ENCODE assay signal across 15 mouse cellular contexts in the genomic region with DNA sequence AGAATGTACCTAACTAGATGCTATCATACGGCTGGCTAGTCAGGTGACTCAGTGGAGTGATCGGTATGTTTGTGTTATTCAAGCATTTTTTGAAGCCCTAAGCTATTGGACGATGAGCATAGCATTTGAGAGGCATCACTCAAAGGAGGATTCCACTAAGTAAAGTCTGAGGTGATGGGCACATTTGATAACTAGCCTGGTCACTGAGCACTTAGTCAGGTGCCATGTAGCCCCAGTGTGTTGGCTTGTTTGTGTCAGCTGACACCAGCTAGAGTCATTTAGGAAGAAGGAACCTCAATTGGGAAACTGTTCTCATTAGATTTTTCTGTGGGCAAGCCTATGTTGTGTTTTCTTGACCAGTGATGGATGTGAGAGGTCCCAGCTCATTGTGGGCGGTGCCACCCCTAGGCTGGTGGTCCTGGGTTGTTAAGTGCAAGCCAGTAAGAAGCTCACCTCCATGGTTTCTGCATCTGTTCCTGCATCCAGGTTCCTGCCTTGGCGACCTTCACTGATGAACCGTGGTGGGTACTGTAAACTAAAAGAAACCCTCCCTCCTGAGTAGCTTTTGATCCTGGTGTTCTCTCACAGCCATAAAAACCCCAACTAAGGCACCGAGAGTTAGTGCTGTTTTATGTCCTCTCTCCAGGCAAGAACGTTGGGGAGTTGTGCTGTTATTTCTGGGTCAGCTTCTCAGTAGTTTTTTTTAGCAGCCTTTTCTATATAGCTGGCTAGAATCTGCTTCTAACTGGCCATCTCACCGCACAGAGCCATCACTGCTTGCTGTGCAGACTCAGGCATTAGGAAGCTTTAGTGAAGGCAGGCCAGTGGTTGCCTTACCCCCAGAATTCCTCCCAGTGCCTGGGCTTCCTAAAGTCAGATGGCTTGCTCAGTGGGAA. TPM values are rescaled to one million over a fixed set of nuclear protein-coding genes. Genes with fewer than 3 reads are reported as not detected.
A peak's percentile ranks its signal among the peaks of the same experiment; 100 is the strongest.
DNase-seq lines count a peak whose midpoint lies in the region; ATAC-seq lines count a peak whose summit lies in the region.
"Had no signal": no experiment of that assay in that cellular context is flagged by ENCODE, and none has a peak within 500 bp of the region (broad histone marks: within the 10 kb centered on the region; RNA-seq: fewer than 3 reads in every experiment).

No protein-coding gene starts in this region.

- 72% methylated on average over 9 of the region's 9 CpGs for WGBS in heart, embryonic 10.5 days
- 38% methylated on average over 9 of the region's 9 CpGs for WGBS in kidney, embryonic 14.5 days
- 86% methylated on average over 9 of the region's 9 CpGs for WGBS in midbrain, embryonic 16.5 days
- WGBS in midbrain, embryonic 10.5 days, result 88% methylated on average over 9 of the region's 9 CpGs

- no peak for DNase-seq in heart, embryonic 10.5 days (ENCODE audit: low spot score)
- no peak for DNase-seq in heart, postnatal 14 days
- no peak for DNase-seq in kidney, postnatal 14 days
- no peak for DNase-seq in midbrain, embryonic 10.5 days (ENCODE audit: low spot score)
- no peak for DNase-seq in lung, postnatal 4 days
- DNase-seq: adrenal gland, adult 2 months; cerebellum, postnatal 14 days; embryo, embryonic 11 days; kidney, adult 18-20 months; liver; lung, postnatal 10 days; right cerebral cortex, postnatal 4 days had no signal

- H3K36me3 ChIP-seq in heart, embryonic 10.5 days, result peaks cover 2% of the 10 kb centered on the region; the same call in 1 of the 2 replicates
- H3K36me3 ChIP-seq in kidney, embryonic 14.5 days (ENCODE audit: control insufficient read depth, insufficient read depth, low read length), result no peaks in the 10 kb centered on the region
- no peaks in the 10 kb centered on the region for H3K36me3 ChIP-seq in midbrain, embryonic 16.5 days (ENCODE audit: control insufficient read depth, insufficient read depth, low read length)
- H3K36me3 ChIP-seq in midbrain, embryonic 10.5 days, result no peaks in the 10 kb centered on the region
- H3K36me3 ChIP-seq: forebrain, embryonic 15.5 days had no signal

- no peak overlapping the region for H3K9ac ChIP-seq in kidney, embryonic 14.5 days (ENCODE audit: low read depth, low read length)
- no peak overlapping the region for H3K9ac ChIP-seq in midbrain, embryonic 16.5 days (ENCODE audit: low read depth, low read length)
- H3K9ac ChIP-seq: forebrain, embryonic 15.5 days had no signal

- no peaks in the 10 kb centered on the region for H3K27me3 ChIP-seq in heart, embryonic 10.5 days (ENCODE audit: insufficient read depth, poor library complexity, severe bottlenecking)
- H3K27me3 ChIP-seq in kidney, embryonic 14.5 days (ENCODE audit: control insufficient read depth, insufficient read depth, low read length), result no peaks in the 10 kb centered on the region
- H3K27me3 ChIP-seq in midbrain, embryonic 16.5 days (ENCODE audit: control insufficient read depth, insufficient read depth, low read depth, low read length), result no peaks in the 10 kb centered on the region
- no peaks in the 10 kb centered on the region for H3K27me3 ChIP-seq in midbrain, embryonic 10.5 days (ENCODE audit: low read depth, poor library complexity, severe bottlenecking)
- H3K27me3 ChIP-seq: forebrain, embryonic 15.5 days had no signal

- H3K4me2 ChIP-seq in kidney, embryonic 14.5 days (replicated peaks; ENCODE audit: low read depth, low read length), result no peak overlapping the region
- H3K4me2 ChIP-seq in midbrain, embryonic 16.5 days (ENCODE audit: low read length), result no peak overlapping the region
- H3K4me2 ChIP-seq: forebrain, embryonic 15.5 days had no signal

- peaks cover 88% of the 10 kb centered on the region for H3K4me1 ChIP-seq in heart, embryonic 10.5 days
- peaks cover 19% of the 10 kb centered on the region; the same call in 1 of the 2 replicates for H3K4me1 ChIP-seq in kidney, embryonic 14.5 days (ENCODE audit: control insufficient read depth, insufficient read depth, low read length)
- peaks cover 13% of the 10 kb centered on the region for H3K4me1 ChIP-seq in midbrain, embryonic 16.5 days (ENCODE audit: control insufficient read depth, insufficient read depth, low read length)
- H3K4me1 ChIP-seq in midbrain, embryonic 10.5 days, result peaks cover 11% of the 10 kb centered on the region; the same call in 1 of the 2 replicates

- H3K9me3 ChIP-seq in heart, embryonic 10.5 days, result no peaks in the 10 kb centered on the region
- no peaks in the 10 kb centered on the region for H3K9me3 ChIP-seq in kidney, embryonic 14.5 days (ENCODE audit: control insufficient read depth, low read length)
- no peaks in the 10 kb centered on the region for H3K9me3 ChIP-seq in midbrain, embryonic 16.5 days (replicated peaks; ENCODE audit: control insufficient read depth, low read length, poor library complexity, severe bottlenecking)
- no peaks in the 10 kb centered on the region for H3K9me3 ChIP-seq in midbrain, embryonic 10.5 days (replicated peaks)
- H3K9me3 ChIP-seq: forebrain, embryonic 15.5 days had no signal

- no peak overlapping the region for H3K4me3 ChIP-seq in heart, embryonic 10.5 days
- H3K4me3 ChIP-seq in kidney, embryonic 14.5 days (ENCODE audit: low read length), result no peak overlapping the region
- H3K4me3 ChIP-seq in midbrain, embryonic 16.5 days (ENCODE audit: low read depth, low read length), result no peak overlapping the region
- no peak overlapping the region for H3K4me3 ChIP-seq in midbrain, embryonic 10.5 days
- H3K4me3 ChIP-seq: forebrain, embryonic 15.5 days had no signal

- peak; percentile 90 for ATAC-seq in kidney, embryonic 14.5 days (ENCODE audit: low FRiP score, low TSS enrichment)
- no peak for ATAC-seq in midbrain, embryonic 16.5 days
- ATAC-seq: forebrain, embryonic 15.5 days had no signal

- intact Hi-C loops in heart, postnatal 14 days (cut with DNase I), result no loop called here

- peak overlapping the region; percentile 19 for H3K27ac ChIP-seq in heart, embryonic 10.5 days
- H3K27ac ChIP-seq in kidney, embryonic 14.5 days (ENCODE audit: low read depth, low read length), result no peak overlapping the region
- H3K27ac ChIP-seq in midbrain, embryonic 16.5 days (ENCODE audit: low read length), result peak overlapping the region; percentile 18; the same call in 1 of the 2 replicates
- H3K27ac ChIP-seq in midbrain, embryonic 10.5 days (replicated peaks), result no peak overlapping the region
- H3K27ac ChIP-seq: forebrain, embryonic 15.5 days had no signal

RNA-seq across cellular contexts. Expression of a gene that starts 36.7 kb away (rescaled TPM):
- 11.5 and 20.1 TPM in 2 replicates for polyA plus RNA-seq in heart, embryonic 10.5 days (2016; fragmentation: Nextera tagmentation; extraction: Ambion mirVana)
- 10 to 100 TPM; 67.5 to 70.7 TPM for total RNA-seq in heart, postnatal 14 days (2021)
- polyA plus RNA-seq in kidney, embryonic 14.5 days (2014; fragmentation: Nextera tagmentation; extraction: Ambion mirVana), result 7.4 and 13.0 TPM in 2 replicates
- polyA plus RNA-seq in midbrain, embryonic 16.5 days (2015; fragmentation: Nextera tagmentation; extraction: Ambion mirVana), result 33.0 and 33.4 TPM in 2 replicates
- polyA plus RNA-seq in midbrain, embryonic 10.5 days (2016; fragmentation: Nextera tagmentation; extraction: Ambion mirVana), result 9.3 and 10.1 TPM in 2 replicates

Comparison
In these comparisons a context has a peak if more than half of its experiments do, and no peak if none do; other contexts are left out.
1. H3K27ac ChIP-seq: peak in heart, embryonic 10.5 days (single experiment) and midbrain, embryonic 16.5 days (single experiment); none in kidney, embryonic 14.5 days (single experiment) and midbrain, embryonic 10.5 days (single experiment).